14 mouse cellular contexts compared by ENCODE assay signal in genomic region chr17:14647996-14648640, GRCm38 (mm10). TPM values are rescaled to one million over a fixed set of nuclear protein-coding genes. Genes with fewer than 3 reads are reported as not detected.
DNase-seq lines count a peak whose midpoint lies in the region; ATAC-seq and TF ChIP-seq lines count a peak whose summit lies in the region.
"Had no signal": no experiment of that assay in that cellular context is flagged by ENCODE, and none has a peak within 500 bp of the region (broad histone marks: within the 10 kb centered on the region; RNA-seq: fewer than 3 reads in every experiment).

No protein-coding gene starts in this region.

- no peak for TF ChIP-seq POLR2A in embryonic fibroblast, embryonic 13.5 days (IDR thresholded peaks at IDR 0.05; ENCODE audit: low read depth, low read length)
- TF ChIP-seq POLR2A in lung, adult 2 months (IDR thresholded peaks at IDR 0.05; ENCODE audit: borderline replicate concordance, extremely low read depth, low read depth, low read length) = no peak

- no peaks in the 10 kb centered on the region for H3K36me3 ChIP-seq in hindbrain, postnatal 0 days (ENCODE audit: insufficient read depth, low read length)
- H3K36me3 ChIP-seq in hindbrain, embryonic 11.5 days (ENCODE audit: control insufficient read depth, insufficient read depth, low read length) = no peaks in the 10 kb centered on the region
- H3K36me3 ChIP-seq in stomach, embryonic 14.5 days (ENCODE audit: control insufficient read depth, insufficient read depth, low read length) = no peaks in the 10 kb centered on the region
- H3K36me3 ChIP-seq in stomach, postnatal 0 days (ENCODE audit: control insufficient read depth, insufficient read depth, low read length) = no peaks in the 10 kb centered on the region

- no peaks in the 10 kb centered on the region for H3K27me3 ChIP-seq in hindbrain, postnatal 0 days (ENCODE audit: insufficient read depth, low read length)
- no peaks in the 10 kb centered on the region for H3K27me3 ChIP-seq in hindbrain, embryonic 11.5 days (ENCODE audit: control insufficient read depth, insufficient read depth, low read length)
- no peaks in the 10 kb centered on the region for H3K27me3 ChIP-seq in stomach, embryonic 14.5 days (ENCODE audit: control insufficient read depth, insufficient read depth, low read length)
- H3K27me3 ChIP-seq in stomach, postnatal 0 days (ENCODE audit: control insufficient read depth, insufficient read depth, low read length) = no peaks in the 10 kb centered on the region

- TF ChIP-seq CTCF in hindbrain, postnatal 0 days (IDR thresholded peaks at IDR 0.05; ENCODE audit: low read depth) = no peak
- no peak for TF ChIP-seq CTCF in stomach, postnatal 0 days (IDR thresholded peaks at IDR 0.05; ENCODE audit: low read depth)
- TF ChIP-seq CTCF in embryonic fibroblast, embryonic 13.5 days (IDR thresholded peaks at IDR 0.05; ENCODE audit: borderline replicate concordance, insufficient read depth, low read length) = no peak
- no peak for TF ChIP-seq CTCF in lung, adult 2 months (IDR thresholded peaks at IDR 0.05; ENCODE audit: insufficient read depth, low read length)

- H3K4me2 ChIP-seq in hindbrain, postnatal 0 days (ENCODE audit: low read depth, low read length) = no peak overlapping the region
- H3K4me2 ChIP-seq in hindbrain, embryonic 11.5 days (replicated peaks; ENCODE audit: low read depth, low read length) = no peak overlapping the region
- no peak overlapping the region for H3K4me2 ChIP-seq in stomach, embryonic 14.5 days (replicated peaks; ENCODE audit: low read depth, low read length)
- H3K4me2 ChIP-seq in stomach, postnatal 0 days (replicated peaks; ENCODE audit: low read depth) = no peak overlapping the region

- 0 out of 2 replicates have a peak, but pooled peaks have one; percentile 51 for ATAC-seq in hindbrain, postnatal 0 days
- no peak for ATAC-seq in hindbrain, embryonic 11.5 days (ENCODE audit: low FRiP score)
- ATAC-seq in stomach, embryonic 14.5 days (ENCODE audit: insufficient number of reproducible peaks, insufficient read depth, low FRiP score, low read depth) = peak; percentile 37; the same call in 1 of the 2 replicates
- ATAC-seq in stomach, postnatal 0 days (ENCODE audit: low FRiP score, low TSS enrichment) = no peak
- ATAC-seq: inflammation-experienced regulatory T-cells, adult 6 months had no signal

- H3K4me1 ChIP-seq in hindbrain, postnatal 0 days (ENCODE audit: insufficient read depth, low read length) = no peaks in the 10 kb centered on the region
- no peaks in the 10 kb centered on the region for H3K4me1 ChIP-seq in hindbrain, embryonic 11.5 days (replicated peaks; ENCODE audit: control insufficient read depth, insufficient read depth, low read length)
- no peaks in the 10 kb centered on the region for H3K4me1 ChIP-seq in stomach, embryonic 14.5 days (ENCODE audit: control insufficient read depth, insufficient read depth, low read length)
- 0 out of 2 replicates have a peak, but pooled peaks cover 3% of the 10 kb centered on the region for H3K4me1 ChIP-seq in stomach, postnatal 0 days (replicated peaks; ENCODE audit: control insufficient read depth, insufficient read depth)
- H3K4me1 ChIP-seq in embryonic fibroblast, embryonic 13.5 days (ENCODE audit: control insufficient read depth, insufficient read depth, low read length) = peaks cover 8% of the 10 kb centered on the region; the same call in 1 of the 2 replicates
- H3K4me1 ChIP-seq in lung, adult 2 months (ENCODE audit: control insufficient read depth, insufficient read depth, low read length) = no peaks in the 10 kb centered on the region

- WGBS in hindbrain, postnatal 0 days = 48% methylated on average over 4 of the region's 4 CpGs
- 83% methylated on average over 4 of the region's 4 CpGs for WGBS in hindbrain, embryonic 11.5 days
- WGBS in stomach, embryonic 14.5 days = 62% methylated on average over 4 of the region's 4 CpGs
- 44% methylated on average over 4 of the region's 4 CpGs for WGBS in stomach, postnatal 0 days
- 68% methylated on average over 4 of the region's 4 CpGs for WGBS in lung, adult 2 months

- H3K9ac ChIP-seq in hindbrain, postnatal 0 days (replicated peaks; ENCODE audit: low read length) = no peak overlapping the region
- H3K9ac ChIP-seq in hindbrain, embryonic 11.5 days (ENCODE audit: low read depth, low read length) = no peak overlapping the region
- H3K9ac ChIP-seq in stomach, embryonic 14.5 days (replicated peaks; ENCODE audit: low read depth, low read length) = no peak overlapping the region
- no peak overlapping the region for H3K9ac ChIP-seq in stomach, postnatal 0 days (ENCODE audit: low read length)

- H3K9me3 ChIP-seq in hindbrain, postnatal 0 days (ENCODE audit: low read length) = no peaks in the 10 kb centered on the region
- no peaks in the 10 kb centered on the region for H3K9me3 ChIP-seq in hindbrain, embryonic 11.5 days (ENCODE audit: control insufficient read depth, low read length)
- no peaks in the 10 kb centered on the region for H3K9me3 ChIP-seq in stomach, embryonic 14.5 days (ENCODE audit: control insufficient read depth, low read depth, low read length)
- no peaks in the 10 kb centered on the region for H3K9me3 ChIP-seq in stomach, postnatal 0 days (ENCODE audit: control insufficient read depth, low read length)

- peak; percentile 47 for DNase-seq in hindbrain, postnatal 0 days (ENCODE audit: low spot score)
- DNase-seq in hindbrain, embryonic 11.5 days (ENCODE audit: low spot score) = no peak
- DNase-seq in stomach, postnatal 0 days (ENCODE audit: low spot score) = no peak
- peak; percentile 63 for DNase-seq in telencephalon, adult 2 months (ENCODE audit: low read depth, low spot score)
- DNase-seq in retina, embryonic 14.5 days (ENCODE audit: low spot score) = no peak
- DNase-seq in lung, adult 2 months = no peak
- DNase-seq: adrenal gland, postnatal 25 days; heart, adult 18-20 months; heart, postnatal 14 days; liver had no signal

- no peak overlapping the region for H3K27ac ChIP-seq in hindbrain, postnatal 0 days
- no peak overlapping the region for H3K27ac ChIP-seq in hindbrain, embryonic 11.5 days (ENCODE audit: low read depth, low read length)
- peak overlapping the region; percentile 33; the same call in 1 of the 2 replicates for H3K27ac ChIP-seq in stomach, embryonic 14.5 days (ENCODE audit: low read length)
- no peak overlapping the region for H3K27ac ChIP-seq in stomach, postnatal 0 days (replicated peaks)
- peak overlapping the region; percentile 80 for H3K27ac ChIP-seq in embryonic fibroblast, embryonic 13.5 days (ENCODE audit: insufficient read depth, low read length)
- H3K27ac ChIP-seq: layer of hippocampus, adult 2 months had no signal

- no peak overlapping the region for H3K4me3 ChIP-seq in hindbrain, postnatal 0 days (ENCODE audit: low read length)
- H3K4me3 ChIP-seq in hindbrain, embryonic 11.5 days (ENCODE audit: low read depth, low read length) = no peak overlapping the region
- no peak overlapping the region for H3K4me3 ChIP-seq in stomach, embryonic 14.5 days (ENCODE audit: low read depth, low read length)
- H3K4me3 ChIP-seq in stomach, postnatal 0 days (ENCODE audit: low read depth, low read length) = no peak overlapping the region
- no peak overlapping the region for H3K4me3 ChIP-seq in embryonic fibroblast, embryonic 13.5 days (ENCODE audit: insufficient read depth, low read length)
- H3K4me3 ChIP-seq in lung, adult 2 months (replicated peaks; ENCODE audit: extremely low read depth, low read depth, low read length) = no peak overlapping the region
- H3K4me3 ChIP-seq: layer of hippocampus, adult 2 months had no signal

- TF ChIP-seq EP300 in stomach, postnatal 0 days (optimal IDR thresholded peaks at IDR 0.05) = no peak

RNA-seq across cellular contexts. Expression of gene Thbs2, which starts 45.9 kb away (rescaled TPM):
- 9.8 and 10.8 TPM in 2 replicates for total RNA-seq in hindbrain, postnatal 0 days (2014; rRNA removed)
- 5.1 and 5.5 TPM in 2 replicates for polyA plus RNA-seq in hindbrain, postnatal 0 days (2015; fragmentation: Nextera tagmentation; extraction: Ambion mirVana)
- polyA plus RNA-seq in hindbrain, embryonic 11.5 days (2014; fragmentation: Nextera tagmentation; extraction: Ambion mirVana) = 7.9 and 8.0 TPM in 2 replicates
- 32.6 and 37.5 TPM in 2 replicates for polyA plus RNA-seq in stomach, embryonic 14.5 days (2014; fragmentation: Nextera tagmentation; extraction: Ambion mirVana)
- polyA plus RNA-seq in stomach, postnatal 0 days (2015; fragmentation: Nextera tagmentation; extraction: Ambion mirVana) = 18.6 and 21.4 TPM in 2 replicates
- 241 and 405 TPM in 2 replicates for polyA plus RNA-seq in embryonic fibroblast, embryonic 13.5 days (2011; ENCODE audit: insufficient read length, low read depth, missing spikeins)
- polyA plus RNA-seq in lung, adult 2 months (2012; rRNA removed) = 2.3 and 3.5 TPM in 2 replicates

Comparison
In these comparisons a context has a peak if more than half of its experiments do, and no peak if none do; other contexts are left out.
1. ATAC-seq: peak in hindbrain, postnatal 0 days (single experiment) and stomach, embryonic 14.5 days (single experiment); none in hindbrain, embryonic 11.5 days (single experiment) and stomach, postnatal 0 days (single experiment).
2. DNase-seq: peak in hindbrain, postnatal 0 days (single experiment) and telencephalon, adult 2 months (single experiment); none in hindbrain, embryonic 11.5 days (single experiment), stomach, postnatal 0 days (single experiment), retina, embryonic 14.5 days (single experiment) and lung, adult 2 months (single experiment).
3. H3K27ac ChIP-seq: peak in stomach, embryonic 14.5 days (single experiment) and embryonic fibroblast, embryonic 13.5 days (single experiment); none in hindbrain, postnatal 0 days (single experiment), hindbrain, embryonic 11.5 days (single experiment) and stomach, postnatal 0 days (single experiment).